Mouse (Mus musculus): ENCODE data around the gene Slit3.

DNA sequence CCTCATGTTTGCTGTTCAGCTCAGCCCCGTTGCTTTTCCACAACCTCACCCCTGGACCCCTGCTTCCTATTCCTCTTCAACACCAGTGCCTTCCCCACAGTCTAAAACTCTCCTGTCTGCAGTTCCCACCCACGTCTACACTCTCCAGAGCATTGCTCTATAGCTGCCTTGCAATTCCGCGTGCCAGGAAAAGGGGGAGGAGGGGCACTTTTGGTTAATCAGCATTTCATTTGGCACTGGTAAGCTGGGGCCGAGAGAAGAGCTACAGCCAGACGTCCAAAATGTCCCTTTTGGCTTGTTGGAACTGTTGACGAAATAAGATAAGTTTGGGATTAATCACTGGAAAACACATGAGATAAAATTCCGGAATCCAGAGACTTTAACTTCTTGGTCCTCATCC lies 274.4 kb downstream of the Slit3 start:
- TF ChIP-seq IRF4 (IDR thresholded peaks at IDR 0.05; ENCODE audit: low read depth, low read length) (no peak), EP300 (IDR thresholded peaks at IDR 0.05; ENCODE audit: low read length) (no peak), POLR2A (IDR thresholded peaks at IDR 0.05; ENCODE audit: low read depth, low read length) (no peak)
